Mouse (Mus musculus): ENCODE results near the gene Efnb1.

DNA sequence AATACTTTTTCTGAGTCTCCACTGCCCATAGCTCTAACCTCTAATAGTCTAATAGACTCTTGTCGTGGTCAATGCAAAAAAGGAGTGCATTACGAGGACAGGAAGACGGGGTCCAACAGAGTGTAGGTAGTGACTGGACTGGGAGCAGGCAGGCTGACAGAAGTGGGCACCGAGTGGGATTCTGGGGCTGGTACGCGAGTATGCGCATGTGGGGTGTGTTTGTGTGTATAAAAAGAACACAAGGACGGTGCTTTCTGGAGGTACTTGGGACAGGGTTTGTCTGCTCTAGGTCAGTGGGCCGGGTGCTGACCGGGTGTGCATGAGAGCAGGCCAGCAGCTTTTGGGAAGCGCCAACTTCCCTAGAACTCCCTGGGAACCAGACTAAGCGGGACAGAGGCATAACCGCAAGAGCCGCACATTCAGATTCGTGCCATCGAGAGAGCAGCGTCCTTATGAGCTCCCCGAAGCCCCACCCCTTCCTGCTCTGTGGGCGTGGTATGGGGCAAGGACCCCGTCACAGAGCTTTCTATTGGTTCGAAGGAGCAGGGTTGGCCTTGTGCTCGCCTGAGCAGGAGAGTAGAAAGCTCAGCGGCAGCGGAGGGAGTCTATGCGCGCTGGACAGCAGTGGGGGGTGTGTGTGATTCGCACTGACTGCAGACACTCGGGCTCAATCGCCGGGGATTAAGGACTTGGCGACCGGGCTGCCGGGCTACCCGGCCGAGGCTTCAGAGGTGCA is at the start of gene Efnb1:
- TF ChIP-seq TAL1 (IDR thresholded peaks at IDR 0.05; ENCODE audit: low read length) (no peak), GATA1 (IDR thresholded peaks at IDR 0.05; ENCODE audit: low read length) (no peak)

All from erythroblast, embryonic 14.5 days (primary cell).